Mouse (Mus musculus): ENCODE measurements at regions not wholly inside any gene's neighbourhood (a gene's known extent, or its start where the extent isn't known, plus 50 kb on each side); places are given as distances from the start of the nearest gene placed in this dataset.

- no peak overlapping the region for H3K9ac ChIP-seq (ENCODE audit: low read depth, low read length)
- H3K27me3 ChIP-seq (ENCODE audit: control insufficient read depth, insufficient read depth, low read length): no peaks in the 10 kb centered on the region
- no peak overlapping the region for H3K4me3 ChIP-seq (ENCODE audit: low read depth, low read length)
- H3K9me3 ChIP-seq (ENCODE audit: control insufficient read depth, low read length): no peaks in the 10 kb centered on the region
- 74% methylated on average over 2 of the region's 2 CpGs for WGBS
- H3K4me2 ChIP-seq (replicated peaks; ENCODE audit: low read depth, low read length): no peak overlapping the region
- ATAC-seq (ENCODE audit: low FRiP score) (no peak), DNase-seq (ENCODE audit: low spot score) (no peak)
- no peaks in the 10 kb centered on the region for H3K36me3 ChIP-seq (ENCODE audit: control insufficient read depth, insufficient read depth, low read length)
- H3K4me1 ChIP-seq (replicated peaks; ENCODE audit: control insufficient read depth, insufficient read depth, low read length): no peaks in the 10 kb centered on the region
- no peak overlapping the region for H3K27ac ChIP-seq (ENCODE audit: low read depth, low read length)
Measured at GRCm38 (mm10) chr2:137953144-137953543, 303.2 kb upstream of the Btbd3 start.

GRCm38 (mm10) chr2:137951942-137952341, 304.4 kb upstream of the Btbd3 start:
- Histone ChIP-seq H3K27me3 (ENCODE audit: control insufficient read depth, insufficient read depth, low read length) (no peaks in the 10 kb centered on the region), H3K27ac (ENCODE audit: low read depth, low read length) (no peak overlapping the region), H3K4me1 (replicated peaks; ENCODE audit: control insufficient read depth, insufficient read depth, low read length) (no peaks in the 10 kb centered on the region), H3K4me2 (replicated peaks; ENCODE audit: low read depth, low read length) (no peak overlapping the region), H3K9ac (ENCODE audit: low read depth, low read length) (no peak overlapping the region), H3K4me3 (ENCODE audit: low read depth, low read length) (no peak overlapping the region), H3K36me3 (ENCODE audit: control insufficient read depth, insufficient read depth, low read length) (no peaks in the 10 kb centered on the region), H3K9me3 (ENCODE audit: control insufficient read depth, low read length) (no peaks in the 10 kb centered on the region)
- no peak for DNase-seq (ENCODE audit: low spot score)
- 90% methylated on average over 3 of the region's 3 CpGs for WGBS
- ATAC-seq (ENCODE audit: low FRiP score): no peak

- DNase-seq (ENCODE audit: low spot score) (no peak), ATAC-seq (ENCODE audit: low FRiP score) (no peak)
- Histone ChIP-seq H3K9me3 (ENCODE audit: control insufficient read depth, low read length) (no peaks in the 10 kb centered on the region), H3K27ac (ENCODE audit: low read depth, low read length) (no peak overlapping the region), H3K36me3 (ENCODE audit: control insufficient read depth, insufficient read depth, low read length) (no peaks in the 10 kb centered on the region), H3K4me3 (ENCODE audit: low read depth, low read length) (no peak overlapping the region), H3K4me1 (replicated peaks; ENCODE audit: control insufficient read depth, insufficient read depth, low read length) (no peaks in the 10 kb centered on the region), H3K9ac (ENCODE audit: low read depth, low read length) (no peak overlapping the region), H3K4me2 (replicated peaks; ENCODE audit: low read depth, low read length) (no peak overlapping the region), H3K27me3 (ENCODE audit: control insufficient read depth, insufficient read depth, low read length) (no peaks in the 10 kb centered on the region)
Measured at GRCm38 (mm10) chr2:137950931-137951330, 305.4 kb upstream of the Btbd3 start.

- no peak overlapping the region for H3K4me3 ChIP-seq (ENCODE audit: low read depth, low read length)
- no peak overlapping the region for H3K4me2 ChIP-seq (replicated peaks; ENCODE audit: low read depth, low read length)
- ATAC-seq (ENCODE audit: low FRiP score) (peak; percentile 56; the same call in 1 of the 2 replicates), DNase-seq (ENCODE audit: low spot score) (peak; percentile 92)
- 5% methylated on average over 7 of the region's 7 CpGs for WGBS
- no peak overlapping the region for H3K9ac ChIP-seq (ENCODE audit: low read depth, low read length)
- no peaks in the 10 kb centered on the region for H3K4me1 ChIP-seq (replicated peaks; ENCODE audit: control insufficient read depth, insufficient read depth, low read length)
- H3K36me3 ChIP-seq (ENCODE audit: control insufficient read depth, insufficient read depth, low read length): no peaks in the 10 kb centered on the region
- H3K9me3 ChIP-seq (ENCODE audit: control insufficient read depth, low read length): no peaks in the 10 kb centered on the region
- no peaks in the 10 kb centered on the region for H3K27me3 ChIP-seq (ENCODE audit: control insufficient read depth, insufficient read depth, low read length)
- no peak overlapping the region for H3K27ac ChIP-seq (ENCODE audit: low read depth, low read length)
Measured at GRCm38 (mm10) chr2:137942753-137943152, 313.6 kb upstream of the Btbd3 start.

- 77% methylated on average over 3 of the region's 3 CpGs for WGBS
- DNase-seq (ENCODE audit: low spot score) (peak; percentile 12), ATAC-seq (ENCODE audit: low FRiP score) (peak; percentile 16; the same call in 1 of the 2 replicates)
- no peaks in the 10 kb centered on the region for H3K27me3 ChIP-seq (ENCODE audit: control insufficient read depth, insufficient read depth, low read length)
- H3K4me1 ChIP-seq (replicated peaks; ENCODE audit: control insufficient read depth, insufficient read depth, low read length): no peaks in the 10 kb centered on the region
- no peak overlapping the region for H3K4me3 ChIP-seq (ENCODE audit: low read depth, low read length)
- H3K4me2 ChIP-seq (replicated peaks; ENCODE audit: low read depth, low read length): no peak overlapping the region
- no peaks in the 10 kb centered on the region for H3K36me3 ChIP-seq (ENCODE audit: control insufficient read depth, insufficient read depth, low read length)
- H3K27ac ChIP-seq (ENCODE audit: low read depth, low read length): no peak overlapping the region
- no peak overlapping the region for H3K9ac ChIP-seq (ENCODE audit: low read depth, low read length)
- no peaks in the 10 kb centered on the region for H3K9me3 ChIP-seq (ENCODE audit: control insufficient read depth, low read length)
Measured at GRCm38 (mm10) chr2:137939591-137939990, 316.8 kb upstream of the Btbd3 start.

GRCm38 (mm10) chr2:137938831-137939480, 317.4 kb upstream of the Btbd3 start:
- 29% methylated on average over 7 of the region's 7 CpGs for WGBS
- no peak overlapping the region for H3K4me2 ChIP-seq (replicated peaks; ENCODE audit: low read depth, low read length)
- H3K27me3 ChIP-seq (ENCODE audit: control insufficient read depth, insufficient read depth, low read length): no peaks in the 10 kb centered on the region
- H3K27ac ChIP-seq (ENCODE audit: low read depth, low read length): no peak overlapping the region
- H3K4me1 ChIP-seq (replicated peaks; ENCODE audit: control insufficient read depth, insufficient read depth, low read length): no peaks in the 10 kb centered on the region
- ATAC-seq (ENCODE audit: low FRiP score): peak; percentile 81
- no peaks in the 10 kb centered on the region for H3K9me3 ChIP-seq (ENCODE audit: control insufficient read depth, low read length)
- no peak overlapping the region for H3K9ac ChIP-seq (ENCODE audit: low read depth, low read length)
- DNase-seq (ENCODE audit: low spot score): peak; percentile 40
- H3K4me3 ChIP-seq (ENCODE audit: low read depth, low read length): no peak overlapping the region
- no peaks in the 10 kb centered on the region for H3K36me3 ChIP-seq (ENCODE audit: control insufficient read depth, insufficient read depth, low read length)

- no peak overlapping the region for H3K4me3 ChIP-seq (ENCODE audit: low read depth, low read length)
- no peak for DNase-seq (ENCODE audit: low spot score)
- H3K9me3 ChIP-seq (ENCODE audit: control insufficient read depth, low read length): no peaks in the 10 kb centered on the region
- H3K27ac ChIP-seq (ENCODE audit: low read depth, low read length): no peak overlapping the region
- H3K4me1 ChIP-seq (replicated peaks; ENCODE audit: control insufficient read depth, insufficient read depth, low read length): no peaks in the 10 kb centered on the region
- H3K27me3 ChIP-seq (ENCODE audit: control insufficient read depth, insufficient read depth, low read length): no peaks in the 10 kb centered on the region
- no peak overlapping the region for H3K4me2 ChIP-seq (replicated peaks; ENCODE audit: low read depth, low read length)
- no peak for ATAC-seq (ENCODE audit: low FRiP score)
- no peak overlapping the region for H3K9ac ChIP-seq (ENCODE audit: low read depth, low read length)
- no peaks in the 10 kb centered on the region for H3K36me3 ChIP-seq (ENCODE audit: control insufficient read depth, insufficient read depth, low read length)
- WGBS: 81% methylated on average over 2 of the region's 2 CpGs
Measured at GRCm38 (mm10) chr2:137936613-137937012, 319.8 kb upstream of the Btbd3 start.

GRCm38 (mm10) chr2:137932931-137933330, 323.4 kb upstream of the Btbd3 start:
- ATAC-seq (ENCODE audit: low FRiP score) (no peak), DNase-seq (ENCODE audit: low spot score) (no peak)
- Histone ChIP-seq H3K9me3 (ENCODE audit: control insufficient read depth, low read length) (no peaks in the 10 kb centered on the region), H3K9ac (ENCODE audit: low read depth, low read length) (no peak overlapping the region), H3K4me2 (replicated peaks; ENCODE audit: low read depth, low read length) (no peak overlapping the region), H3K4me1 (replicated peaks; ENCODE audit: control insufficient read depth, insufficient read depth, low read length) (no peaks in the 10 kb centered on the region), H3K27ac (ENCODE audit: low read depth, low read length) (no peak overlapping the region), H3K27me3 (ENCODE audit: control insufficient read depth, insufficient read depth, low read length) (no peaks in the 10 kb centered on the region), H3K36me3 (ENCODE audit: control insufficient read depth, insufficient read depth, low read length) (no peaks in the 10 kb centered on the region), H3K4me3 (ENCODE audit: low read depth, low read length) (no peak overlapping the region)
- 95% methylated on average over 2 of the region's 2 CpGs for WGBS

GRCm38 (mm10) chr2:137932488-137932887, 323.9 kb upstream of the Btbd3 start:
- ATAC-seq (ENCODE audit: low FRiP score) (no peak), DNase-seq (ENCODE audit: low spot score) (no peak)
- WGBS: 88% methylated on average over 4 of the region's 4 CpGs
- Histone ChIP-seq H3K4me1 (replicated peaks; ENCODE audit: control insufficient read depth, insufficient read depth, low read length) (no peaks in the 10 kb centered on the region), H3K9me3 (ENCODE audit: control insufficient read depth, low read length) (no peaks in the 10 kb centered on the region), H3K36me3 (ENCODE audit: control insufficient read depth, insufficient read depth, low read length) (no peaks in the 10 kb centered on the region), H3K9ac (ENCODE audit: low read depth, low read length) (no peak overlapping the region), H3K27me3 (ENCODE audit: control insufficient read depth, insufficient read depth, low read length) (no peaks in the 10 kb centered on the region), H3K27ac (ENCODE audit: low read depth, low read length) (no peak overlapping the region), H3K4me3 (ENCODE audit: low read depth, low read length) (no peak overlapping the region), H3K4me2 (replicated peaks; ENCODE audit: low read depth, low read length) (no peak overlapping the region)
